Mouse (Mus musculus): ENCODE results near the gene Fam173b. TPM values are rescaled to one million over a fixed set of nuclear protein-coding genes. Genes with fewer than 3 reads are reported as not detected.

Fam173b gene
- polyA plus RNA-seq, 1 experiment from 2014 or later = 11.5 TPM

DNA sequence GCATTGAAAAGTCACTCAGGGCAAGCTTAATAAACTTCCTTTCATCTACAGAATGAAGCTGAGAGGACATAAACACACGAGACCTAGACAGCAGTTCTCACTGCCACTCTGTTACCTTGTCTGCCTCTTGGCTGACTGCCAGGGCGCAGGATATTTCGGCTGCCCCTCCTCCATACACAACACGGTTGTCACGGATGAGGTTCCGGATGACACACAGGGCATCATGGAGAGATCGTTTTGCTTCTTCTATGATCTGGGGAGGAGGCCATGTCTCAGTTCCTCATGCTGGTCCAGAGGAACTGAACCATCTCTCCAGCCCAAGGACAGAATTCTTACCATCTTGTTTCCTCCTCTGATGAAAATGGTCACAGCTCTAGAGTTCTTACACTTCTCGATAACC lies 9.1 kb upstream of the Fam173b start:
- 84% methylated on average over 8 of the region's 8 CpGs for WGBS
- Histone ChIP-seq H3K36me3 (peaks cover 77% of the 10 kb centered on the region), H3K4me3 (no peak overlapping the region), H3K4me1 (replicated peaks) (no peaks in the 10 kb centered on the region), H3K9ac (no peak overlapping the region), H3K9me3 (no peaks in the 10 kb centered on the region), H3K4me2 (no peak overlapping the region), H3K27ac (no peak overlapping the region), H3K27me3 (no peaks in the 10 kb centered on the region)
- no peak for ATAC-seq (ENCODE audit: low FRiP score)

DNA sequence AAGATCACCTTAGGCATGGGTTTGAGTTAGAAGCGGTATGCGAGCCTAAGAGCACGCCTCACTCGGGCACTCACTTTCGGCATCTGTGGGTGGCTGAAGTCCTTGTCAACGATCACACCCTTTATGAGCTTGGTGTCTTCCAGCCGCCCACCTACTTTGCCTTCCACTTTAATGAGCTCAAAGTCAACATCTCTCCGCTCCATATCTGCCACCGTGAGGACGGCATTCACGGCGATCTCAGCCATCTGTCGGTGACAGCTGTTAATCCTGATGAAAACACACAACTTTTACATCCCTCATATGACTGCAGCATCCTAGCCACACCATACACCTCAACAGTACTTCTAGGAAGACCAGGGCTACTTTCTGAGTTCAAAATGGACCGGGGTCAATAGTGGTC lies 7.4 kb upstream of the Fam173b start:
- Histone ChIP-seq H3K4me2 (no peak overlapping the region), H3K36me3 (peaks cover 73% of the 10 kb centered on the region), H3K4me1 (replicated peaks) (peaks cover 7% of the 10 kb centered on the region), H3K27ac (no peak overlapping the region), H3K9me3 (no peaks in the 10 kb centered on the region), H3K9ac (no peak overlapping the region), H3K27me3 (no peaks in the 10 kb centered on the region), H3K4me3 (no peak overlapping the region)
- ATAC-seq (ENCODE audit: low FRiP score) = no peak
- WGBS = 94% methylated on average over 14 of the region's 14 CpGs

DNA sequence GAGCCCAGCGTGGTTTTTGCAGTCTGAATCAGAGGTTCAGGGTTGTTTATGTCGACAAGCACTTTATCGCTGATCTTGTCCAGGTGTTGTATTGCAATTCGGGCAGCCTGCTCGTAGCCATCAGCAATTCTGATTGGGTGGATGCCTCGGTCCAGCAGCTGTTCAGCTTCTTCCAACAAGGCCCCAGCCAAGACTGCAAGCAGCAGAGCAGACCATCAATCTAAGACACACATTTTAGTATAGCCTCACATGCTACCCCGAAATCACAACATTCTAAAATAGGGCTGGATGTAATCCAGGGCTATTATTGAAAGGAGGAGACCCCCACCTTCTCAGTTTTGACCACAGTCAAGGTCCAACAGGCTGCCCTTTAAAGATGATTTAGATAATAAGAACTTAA lies 6.0 kb upstream of the Fam173b start:
- peaks cover 21% of the 10 kb centered on the region for H3K4me1 ChIP-seq (replicated peaks)
- H3K27me3 ChIP-seq = no peaks in the 10 kb centered on the region
- WGBS = 97% methylated on average over 7 of the region's 7 CpGs
- no peak overlapping the region for H3K27ac ChIP-seq
- H3K9ac ChIP-seq = no peak overlapping the region
- H3K36me3 ChIP-seq = peaks cover 59% of the 10 kb centered on the region
- no peak overlapping the region for H3K4me3 ChIP-seq
- ATAC-seq (ENCODE audit: low FRiP score) = no peak
- H3K4me2 ChIP-seq = no peak overlapping the region
- H3K9me3 ChIP-seq = no peaks in the 10 kb centered on the region

DNA sequence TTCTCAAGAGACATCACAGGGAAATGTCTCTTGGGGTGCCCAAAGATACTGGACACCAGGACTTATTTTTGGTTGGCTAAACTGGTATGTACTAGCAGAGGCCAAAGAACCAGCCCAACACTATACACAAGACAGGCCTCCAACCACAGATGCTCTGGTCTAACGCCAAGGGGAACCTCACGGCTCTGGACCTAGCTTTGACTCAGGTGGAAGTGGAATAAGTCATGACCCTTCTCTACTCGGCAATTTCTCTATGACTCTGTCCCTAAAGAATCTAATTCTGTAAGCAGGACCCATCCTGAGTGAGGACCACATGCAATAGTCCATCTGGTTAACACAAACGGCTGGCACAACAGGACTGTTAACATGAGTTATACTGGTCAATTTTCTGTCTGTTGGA lies 1.8 kb upstream of the Fam173b start:
- Histone ChIP-seq H3K9me3 (no peaks in the 10 kb centered on the region), H3K27ac (no peak overlapping the region), H3K27me3 (no peaks in the 10 kb centered on the region), H3K36me3 (peaks cover 17% of the 10 kb centered on the region), H3K4me2 (peak overlapping the region; percentile 99), H3K9ac (peak overlapping the region; percentile 96), H3K4me3 (peak overlapping the region; percentile 95; the same call in 1 of the 2 replicates), H3K4me1 (replicated peaks) (peaks cover 36% of the 10 kb centered on the region)
- no peak for ATAC-seq (ENCODE audit: low FRiP score)
- 80% methylated on average over 4 of the region's 4 CpGs for WGBS

DNA sequence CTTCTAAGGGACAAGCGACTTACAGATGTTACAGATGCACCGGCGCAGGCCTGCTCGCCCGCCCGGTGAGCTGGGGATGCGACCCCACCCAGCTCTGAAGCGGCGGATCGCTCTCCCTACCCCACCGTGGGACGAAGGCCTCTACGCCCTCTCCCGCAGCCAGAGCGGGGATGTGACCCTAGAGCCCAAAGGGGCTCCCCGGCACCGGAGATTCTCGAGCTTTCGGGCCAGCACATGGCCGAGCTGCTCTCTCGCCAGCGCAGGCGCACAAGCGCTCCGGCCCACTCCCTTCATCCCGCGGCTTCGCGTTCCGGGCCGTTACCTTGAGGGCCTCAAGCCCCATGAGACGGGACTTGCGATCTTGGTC lies 390 bp upstream of the Fam173b start:
- WGBS = under 1% methylated on average over 33 of the region's 33 CpGs
- ATAC-seq (ENCODE audit: low FRiP score) = peak; percentile 77
- peak overlapping the region; percentile 95 for H3K4me3 ChIP-seq
- peak overlapping the region; percentile 96 for H3K9ac ChIP-seq
- H3K36me3 ChIP-seq = peaks cover 5% of the 10 kb centered on the region
- peak overlapping the region; percentile 95 for H3K27ac ChIP-seq
- H3K27me3 ChIP-seq = no peaks in the 10 kb centered on the region
- no peaks in the 10 kb centered on the region for H3K9me3 ChIP-seq
- peak overlapping the region; percentile 99 for H3K4me2 ChIP-seq
- H3K4me1 ChIP-seq (replicated peaks) = peaks cover 36% of the 10 kb centered on the region

DNA sequence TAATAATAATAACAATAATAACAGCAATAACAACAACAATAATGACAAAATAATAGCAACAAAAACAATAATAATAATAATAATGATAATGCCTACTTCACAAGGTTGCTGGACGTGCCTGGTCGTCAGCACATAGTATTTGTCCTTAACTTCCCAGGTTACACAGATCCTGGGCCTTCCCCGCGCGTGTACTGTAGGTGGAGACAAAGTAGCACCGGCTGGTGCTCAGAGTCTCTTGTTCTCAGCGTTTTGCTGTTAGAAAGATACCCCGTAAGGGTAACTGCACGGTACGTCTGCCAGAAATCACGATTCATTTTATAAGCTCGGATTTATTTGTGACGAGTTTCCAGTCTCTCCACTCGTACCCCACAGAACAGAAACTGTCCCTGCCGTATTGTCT lies 774 bp downstream of the Fam173b start:
- H3K4me2 ChIP-seq = peak overlapping the region; percentile 55
- peak overlapping the region; percentile 95 for H3K4me3 ChIP-seq
- 7% methylated on average over 15 of the region's 15 CpGs for WGBS
- peak overlapping the region; percentile 95 for H3K27ac ChIP-seq
- H3K36me3 ChIP-seq = no peaks in the 10 kb centered on the region; the same call in 1 of the 2 replicates
- peaks cover 41% of the 10 kb centered on the region for H3K4me1 ChIP-seq (replicated peaks)
- H3K9ac ChIP-seq = peak overlapping the region; percentile 96
- no peaks in the 10 kb centered on the region for H3K27me3 ChIP-seq
- ATAC-seq (ENCODE audit: low FRiP score) = peak; percentile 82
- H3K9me3 ChIP-seq = no peaks in the 10 kb centered on the region

DNA sequence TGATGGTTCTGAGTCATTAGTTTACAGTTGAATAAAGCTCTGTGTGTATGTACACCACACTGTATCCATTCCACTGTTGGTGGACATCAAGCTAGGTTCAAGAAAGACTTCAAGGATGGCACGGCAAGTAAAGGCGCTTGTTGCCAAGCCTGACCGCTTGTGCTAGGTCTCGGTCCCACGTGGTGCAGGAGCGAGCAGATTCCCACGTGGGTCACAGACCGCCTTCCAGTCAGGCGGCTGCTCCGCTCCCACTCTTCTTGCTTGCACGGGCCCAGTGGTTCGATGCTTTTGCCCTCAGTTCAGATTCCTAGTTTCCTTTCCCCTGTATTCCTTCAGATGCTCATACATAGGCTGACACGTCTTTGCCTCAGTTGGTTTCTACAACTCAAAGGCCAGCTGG lies 1.5 kb downstream of the Fam173b start:
- no peaks in the 10 kb centered on the region for H3K27me3 ChIP-seq
- ATAC-seq (ENCODE audit: low FRiP score) = no peak
- peak overlapping the region; percentile 95; the same call in 1 of the 2 replicates for H3K27ac ChIP-seq
- no peaks in the 10 kb centered on the region for H3K9me3 ChIP-seq
- H3K4me3 ChIP-seq = peak overlapping the region; percentile 95
- WGBS = 87% methylated on average over 13 of the region's 13 CpGs
- peak overlapping the region; percentile 55 for H3K4me2 ChIP-seq
- no peaks in the 10 kb centered on the region for H3K36me3 ChIP-seq
- peaks cover 41% of the 10 kb centered on the region for H3K4me1 ChIP-seq (replicated peaks)
- H3K9ac ChIP-seq = peak overlapping the region; percentile 96

DNA sequence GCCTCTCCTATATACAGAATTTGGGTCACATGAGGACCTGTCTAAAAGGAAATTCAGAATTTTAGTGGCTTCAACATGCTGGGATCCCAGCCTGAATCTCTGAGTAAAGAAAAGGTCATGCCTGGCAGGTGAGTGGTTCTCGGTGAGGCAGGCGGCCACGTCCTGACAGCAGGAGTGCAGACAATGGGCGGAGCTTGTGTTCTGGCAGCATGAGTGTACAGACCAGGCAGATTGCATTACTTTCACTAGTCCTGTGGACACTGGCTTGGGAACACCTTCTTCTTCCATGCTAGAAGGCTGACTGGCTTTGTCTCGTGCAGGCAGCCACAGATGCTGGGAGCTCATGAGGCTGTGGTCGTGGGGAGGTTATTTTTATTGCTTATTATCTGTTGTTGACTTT lies 5.2 kb downstream of the Fam173b start:
- 70% methylated on average over 6 of the region's 6 CpGs for WGBS
- Histone ChIP-seq H3K27ac (no peak overlapping the region), H3K9me3 (no peaks in the 10 kb centered on the region), H3K9ac (no peak overlapping the region; the same call in 1 of the 2 replicates), H3K4me3 (no peak overlapping the region), H3K4me2 (no peak overlapping the region), H3K27me3 (no peaks in the 10 kb centered on the region), H3K4me1 (replicated peaks) (peaks cover 16% of the 10 kb centered on the region), H3K36me3 (no peaks in the 10 kb centered on the region; the same call in 1 of the 2 replicates)
- ATAC-seq (ENCODE audit: low FRiP score) = no peak

DNA sequence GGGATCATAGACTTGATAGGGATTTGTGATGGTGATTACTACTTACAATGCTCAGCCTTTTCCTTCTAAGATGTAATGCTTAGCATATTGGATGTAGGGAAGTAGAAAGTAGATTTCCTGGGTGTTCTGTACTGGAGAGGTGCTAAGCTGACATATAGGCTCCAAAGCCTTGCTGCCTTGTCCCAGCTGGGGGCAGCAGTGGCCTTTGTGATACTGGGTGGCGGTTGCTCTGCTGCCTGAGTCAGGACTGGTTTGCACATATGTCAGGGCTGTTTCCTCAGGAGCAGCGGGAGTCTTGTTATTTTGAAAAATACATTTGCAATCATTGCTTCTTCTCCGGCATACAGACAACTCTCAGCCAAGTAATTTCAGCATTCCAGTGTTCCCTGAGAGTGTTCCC lies 9.4 kb downstream of the Fam173b start:
- H3K27me3 ChIP-seq = no peaks in the 10 kb centered on the region
- ATAC-seq (ENCODE audit: low FRiP score) = peak; percentile 75; the same call in 1 of the 2 replicates
- H3K9me3 ChIP-seq = no peaks in the 10 kb centered on the region
- 68% methylated on average over 3 of the region's 3 CpGs for WGBS
- no peak overlapping the region for H3K9ac ChIP-seq
- peaks cover 8% of the 10 kb centered on the region; the same call in 1 of the 2 replicates for H3K36me3 ChIP-seq
- no peak overlapping the region for H3K4me2 ChIP-seq
- peaks cover 5% of the 10 kb centered on the region; the same call in 1 of the 2 replicates for H3K4me1 ChIP-seq (replicated peaks)
- H3K27ac ChIP-seq = no peak overlapping the region
- no peak overlapping the region for H3K4me3 ChIP-seq

DNA sequence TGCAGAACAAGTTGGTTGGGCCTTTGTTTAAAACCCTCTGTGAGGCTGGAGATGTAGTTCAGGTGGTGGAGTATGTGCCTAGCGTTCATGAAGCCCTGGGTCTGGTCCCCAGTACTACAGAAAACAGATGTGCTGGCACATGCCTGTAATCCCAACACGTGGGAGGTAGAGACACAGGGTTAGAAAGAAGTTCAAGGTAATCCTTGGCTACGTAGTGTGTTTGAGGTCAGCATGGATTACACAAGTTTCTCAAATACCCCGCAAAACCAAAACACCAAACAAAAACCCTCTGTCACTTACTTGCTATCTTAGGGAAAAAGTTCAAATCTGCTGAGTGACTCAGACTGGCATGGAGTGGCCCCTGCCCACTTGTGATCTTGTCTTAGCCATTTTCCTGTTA lies 10.3 kb downstream of the Fam173b start:
- Histone ChIP-seq H3K4me1 (replicated peaks) (peaks cover 2% of the 10 kb centered on the region; the same call in 1 of the 2 replicates), H3K36me3 (peaks cover 12% of the 10 kb centered on the region), H3K4me3 (no peak overlapping the region), H3K9me3 (no peaks in the 10 kb centered on the region), H3K4me2 (no peak overlapping the region), H3K27ac (no peak overlapping the region), H3K27me3 (no peaks in the 10 kb centered on the region), H3K9ac (no peak overlapping the region)
- WGBS = 96% methylated on average over 4 of the region's 4 CpGs
- no peak for ATAC-seq (ENCODE audit: low FRiP score)

DNA sequence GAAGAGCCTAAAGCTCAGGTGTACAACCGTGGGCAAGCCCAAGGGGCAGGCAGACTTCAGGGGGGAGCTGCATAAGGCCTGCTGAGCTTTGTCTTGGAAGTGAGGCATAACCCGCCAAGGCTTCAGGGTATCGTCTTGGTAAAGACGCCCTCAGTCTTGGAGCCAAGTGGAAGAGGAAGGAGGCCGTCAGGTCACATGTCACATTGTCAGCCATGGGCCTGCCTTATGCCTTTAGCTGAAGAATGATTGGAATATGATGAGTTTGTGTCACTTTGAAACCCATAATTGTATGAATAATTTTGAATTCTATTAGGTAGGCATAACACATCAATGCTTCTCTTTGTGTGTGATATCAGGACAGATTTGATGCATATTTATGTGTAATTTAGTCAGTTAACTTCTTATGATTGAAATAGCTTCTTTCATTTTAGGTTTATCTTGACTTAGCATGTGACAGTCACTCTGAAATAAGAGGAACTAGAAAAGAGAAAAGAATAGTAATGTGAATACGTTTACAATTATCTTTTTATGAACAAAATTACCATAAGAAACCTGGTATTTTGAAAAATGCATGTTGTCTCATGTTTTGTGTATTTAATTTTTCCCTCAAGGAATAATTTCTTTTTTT lies 12.3 kb downstream of the Fam173b start:
- Histone ChIP-seq H3K27ac (no peak overlapping the region), H3K4me3 (no peak overlapping the region), H3K27me3 (no peaks in the 10 kb centered on the region), H3K9me3 (no peaks in the 10 kb centered on the region), H3K9ac (no peak overlapping the region), H3K4me2 (no peak overlapping the region), H3K36me3 (peaks cover 28% of the 10 kb centered on the region), H3K4me1 (replicated peaks) (no peaks in the 10 kb centered on the region)
- ATAC-seq (ENCODE audit: low FRiP score) = no peak
- 89% methylated on average over 6 of the region's 6 CpGs for WGBS

DNA sequence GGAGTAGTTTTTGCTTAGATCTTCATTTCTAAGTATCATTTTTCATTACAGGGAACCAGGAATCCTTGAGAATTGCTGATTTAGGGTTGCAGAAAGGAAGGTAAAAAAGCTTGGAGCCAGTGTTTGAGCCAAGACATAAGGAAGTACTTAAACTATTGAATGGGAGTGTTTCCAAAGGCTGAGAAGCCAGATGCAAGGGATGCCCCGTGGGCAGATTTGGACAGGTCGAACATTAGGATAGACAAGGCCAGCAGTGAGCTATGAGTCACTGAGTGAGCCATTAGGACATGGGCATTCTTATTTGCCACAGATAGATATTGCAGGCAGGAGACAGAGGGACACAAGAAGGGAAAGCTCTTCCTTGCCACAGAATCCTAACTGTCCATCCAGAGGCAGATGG lies 13.0 kb downstream of the Fam173b start:
- 89% methylated on average over 2 of the region's 2 CpGs for WGBS
- no peaks in the 10 kb centered on the region for H3K4me1 ChIP-seq (replicated peaks)
- no peak for ATAC-seq (ENCODE audit: low FRiP score)

DNA sequence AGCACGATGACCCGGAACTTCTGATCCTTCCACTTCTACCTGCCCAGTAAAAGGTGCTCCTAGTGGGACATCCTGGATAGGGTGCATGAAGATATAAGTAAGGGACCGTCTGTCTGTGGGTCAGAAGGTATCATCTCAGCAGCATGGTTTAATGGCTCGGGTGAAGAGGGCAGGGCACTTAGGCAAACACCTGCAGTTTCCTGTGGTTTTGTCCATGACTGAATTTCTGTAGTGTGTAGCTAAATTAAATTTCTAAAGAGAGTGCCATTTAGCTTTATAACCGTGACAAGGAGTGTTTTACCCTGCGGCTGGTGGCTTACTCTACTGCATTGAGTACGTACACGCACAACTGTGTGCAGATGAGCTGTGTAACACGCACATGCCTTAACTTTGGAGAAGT lies 15.6 kb downstream of the Fam173b start:
- no peaks in the 10 kb centered on the region for H3K4me1 ChIP-seq (replicated peaks)
- no peak for ATAC-seq (ENCODE audit: low FRiP score)
- WGBS = 92% methylated on average over 9 of the region's 9 CpGs
- H3K27ac ChIP-seq = no peak overlapping the region
- no peak overlapping the region for H3K4me2 ChIP-seq
- no peaks in the 10 kb centered on the region for H3K9me3 ChIP-seq
- no peak overlapping the region for H3K9ac ChIP-seq
- peaks cover 43% of the 10 kb centered on the region for H3K36me3 ChIP-seq
- no peaks in the 10 kb centered on the region for H3K27me3 ChIP-seq
- H3K4me3 ChIP-seq = no peak overlapping the region

More for the DNA sequence above, 13.0 kb downstream of the Fam173b start:
- H3K27me3 ChIP-seq = no peaks in the 10 kb centered on the region
- no peak overlapping the region for H3K27ac ChIP-seq
- H3K4me2 ChIP-seq = no peak overlapping the region
- peaks cover 35% of the 10 kb centered on the region for H3K36me3 ChIP-seq
- no peak overlapping the region for H3K9ac ChIP-seq
- H3K4me3 ChIP-seq = no peak overlapping the region
- no peaks in the 10 kb centered on the region for H3K9me3 ChIP-seq

Measured in hindbrain, embryonic 13.5 days (tissue).